Mouse (Mus musculus): Measurements from ENCODE around the gene Anxa8. TPM values are rescaled to one million over a fixed set of nuclear protein-coding genes. Genes with fewer than 3 reads are reported as not detected.

Gene Anxa8
- polyA plus RNA-seq, 1 experiment: 6.2 TPM

- WGBS: 92% methylated on average over 4 of the region's 4 CpGs
- no peak for DNase-seq
- Histone ChIP-seq H3K36me3 (ENCODE audit: control insufficient read depth, insufficient read depth, low read length) (no peaks in the 10 kb centered on the region), H3K27ac (ENCODE audit: control insufficient read depth, insufficient read depth, low read length) (no peak overlapping the region), H3K4me1 (replicated peaks; ENCODE audit: control insufficient read depth, insufficient read depth, low read length) (no peaks in the 10 kb centered on the region), H3K27me3 (ENCODE audit: control insufficient read depth, insufficient read depth, low read length) (no peaks in the 10 kb centered on the region), H3K4me3 (ENCODE audit: control insufficient read depth, insufficient read depth, low read length) (no peak overlapping the region)
- TF ChIP-seq CTCF (IDR thresholded peaks at IDR 0.05; ENCODE audit: borderline replicate concordance, control insufficient read depth, extremely low read depth, insufficient read depth, low read length, poor library complexity): no peak
- TF ChIP-seq POLR2A (IDR thresholded peaks at IDR 0.05; ENCODE audit: control insufficient read depth, extremely low read depth, insufficient read depth, low read length, poor library complexity): no peak
Measured at GRCm38 (mm10) chr14:34121691-34122090, 35.9 kb downstream of the Anxa8 start.

- DNase-seq: no peak
- Histone ChIP-seq H3K4me3 (ENCODE audit: control insufficient read depth, insufficient read depth, low read length) (no peak overlapping the region), H3K27ac (ENCODE audit: control insufficient read depth, insufficient read depth, low read length) (no peak overlapping the region), H3K4me1 (replicated peaks; ENCODE audit: control insufficient read depth, insufficient read depth, low read length) (no peaks in the 10 kb centered on the region), H3K36me3 (ENCODE audit: control insufficient read depth, insufficient read depth, low read length) (no peaks in the 10 kb centered on the region), H3K27me3 (ENCODE audit: control insufficient read depth, insufficient read depth, low read length) (no peaks in the 10 kb centered on the region)
- no peak for TF ChIP-seq CTCF (IDR thresholded peaks at IDR 0.05; ENCODE audit: borderline replicate concordance, control insufficient read depth, extremely low read depth, insufficient read depth, low read length, poor library complexity)
- no peak for TF ChIP-seq POLR2A (IDR thresholded peaks at IDR 0.05; ENCODE audit: control insufficient read depth, extremely low read depth, insufficient read depth, low read length, poor library complexity)
- 76% methylated on average over 6 of the region's 6 CpGs for WGBS
Measured at GRCm38 (mm10) chr14:34131216-34131615, 45.4 kb downstream of the Anxa8 start.

GRCm38 (mm10) chr14:34135391-34135790 lies 49.6 kb downstream of the Anxa8 start:
- no peaks in the 10 kb centered on the region for H3K4me1 ChIP-seq (replicated peaks; ENCODE audit: control insufficient read depth, insufficient read depth, low read length)
- no peak overlapping the region for H3K4me3 ChIP-seq (ENCODE audit: control insufficient read depth, insufficient read depth, low read length)
- TF ChIP-seq POLR2A (IDR thresholded peaks at IDR 0.05; ENCODE audit: control insufficient read depth, extremely low read depth, insufficient read depth, low read length, poor library complexity): no peak
- TF ChIP-seq CTCF (IDR thresholded peaks at IDR 0.05; ENCODE audit: borderline replicate concordance, control insufficient read depth, extremely low read depth, insufficient read depth, low read length, poor library complexity): no peak
- DNase-seq: no peak
- H3K27me3 ChIP-seq (ENCODE audit: control insufficient read depth, insufficient read depth, low read length): no peaks in the 10 kb centered on the region
- H3K27ac ChIP-seq (ENCODE audit: control insufficient read depth, insufficient read depth, low read length): no peak overlapping the region
- no peaks in the 10 kb centered on the region for H3K36me3 ChIP-seq (ENCODE audit: control insufficient read depth, insufficient read depth, low read length)

GRCm38 (mm10) chr14:34139671-34140664 lies 54.2 kb downstream of the Anxa8 start:
- no peak for DNase-seq
- Histone ChIP-seq H3K4me1 (replicated peaks; ENCODE audit: control insufficient read depth, insufficient read depth, low read length) (no peaks in the 10 kb centered on the region), H3K4me3 (ENCODE audit: control insufficient read depth, insufficient read depth, low read length) (no peak overlapping the region), H3K27ac (ENCODE audit: control insufficient read depth, insufficient read depth, low read length) (no peak overlapping the region), H3K36me3 (ENCODE audit: control insufficient read depth, insufficient read depth, low read length) (no peaks in the 10 kb centered on the region), H3K27me3 (ENCODE audit: control insufficient read depth, insufficient read depth, low read length) (no peaks in the 10 kb centered on the region)
- 93% methylated on average over 15 of the region's 15 CpGs for WGBS
- TF ChIP-seq CTCF (IDR thresholded peaks at IDR 0.05; ENCODE audit: borderline replicate concordance, control insufficient read depth, extremely low read depth, insufficient read depth, low read length, poor library complexity) (no peak), POLR2A (IDR thresholded peaks at IDR 0.05; ENCODE audit: control insufficient read depth, extremely low read depth, insufficient read depth, low read length, poor library complexity) (no peak)

- TF ChIP-seq POLR2A (IDR thresholded peaks at IDR 0.05; ENCODE audit: control insufficient read depth, extremely low read depth, insufficient read depth, low read length, poor library complexity) (no peak), CTCF (IDR thresholded peaks at IDR 0.05; ENCODE audit: borderline replicate concordance, control insufficient read depth, extremely low read depth, insufficient read depth, low read length, poor library complexity) (no peak)
- WGBS: 78% methylated on average over 1 of the region's 1 CpGs
Measured at GRCm38 (mm10) chr14:34142316-34142715, 56.5 kb downstream of the Anxa8 start.

GRCm38 (mm10) chr14:34142915-34143314 lies 57.1 kb downstream of the Anxa8 start:
- no peak overlapping the region for H3K4me3 ChIP-seq (ENCODE audit: control insufficient read depth, insufficient read depth, low read length)
- no peaks in the 10 kb centered on the region for H3K27me3 ChIP-seq (ENCODE audit: control insufficient read depth, insufficient read depth, low read length)
- no peaks in the 10 kb centered on the region for H3K36me3 ChIP-seq (ENCODE audit: control insufficient read depth, insufficient read depth, low read length)
- TF ChIP-seq CTCF (IDR thresholded peaks at IDR 0.05; ENCODE audit: borderline replicate concordance, control insufficient read depth, extremely low read depth, insufficient read depth, low read length, poor library complexity) (no peak), POLR2A (IDR thresholded peaks at IDR 0.05; ENCODE audit: control insufficient read depth, extremely low read depth, insufficient read depth, low read length, poor library complexity) (no peak)
- H3K4me1 ChIP-seq (replicated peaks; ENCODE audit: control insufficient read depth, insufficient read depth, low read length): no peaks in the 10 kb centered on the region
- DNase-seq: no peak
- 98% methylated on average over 10 of the region's 10 CpGs for WGBS
- H3K27ac ChIP-seq (ENCODE audit: control insufficient read depth, insufficient read depth, low read length): no peak overlapping the region

More at GRCm38 (mm10) chr14:34142316-34142715, 56.5 kb downstream of the Anxa8 start:
- no peak for DNase-seq
- Histone ChIP-seq H3K4me1 (replicated peaks; ENCODE audit: control insufficient read depth, insufficient read depth, low read length) (no peaks in the 10 kb centered on the region), H3K4me3 (ENCODE audit: control insufficient read depth, insufficient read depth, low read length) (no peak overlapping the region), H3K27me3 (ENCODE audit: control insufficient read depth, insufficient read depth, low read length) (no peaks in the 10 kb centered on the region), H3K36me3 (ENCODE audit: control insufficient read depth, insufficient read depth, low read length) (no peaks in the 10 kb centered on the region), H3K27ac (ENCODE audit: control insufficient read depth, insufficient read depth, low read length) (no peak overlapping the region)

Other genes starting within 250 kb of the Anxa8 start
- gene Gdf10, start 162.4 kb upstream of the Anxa8 start, polyA plus RNA-seq (2012; rRNA removed): 2.3 and 2.4 TPM in 2 replicates
- not detected in 2 replicates for gene Gdf2, start 144.9 kb upstream of the Anxa8 start, polyA plus RNA-seq (2012; rRNA removed)
- not detected in 2 replicates for gene Rbp3, start 132.0 kb upstream of the Anxa8 start, polyA plus RNA-seq (2012; rRNA removed)
- gene Zfp488, start 107.2 kb upstream of the Anxa8 start, polyA plus RNA-seq (2012; rRNA removed): not detected in 2 replicates
- not detected in 2 replicates for gene Gm30083, start 70.8 kb upstream of the Anxa8 start, polyA plus RNA-seq (2012; rRNA removed)
- 0.07 TPM in 1 of 2 replicates, not detected in the other for gene Gm5460, start 69.2 kb upstream of the Anxa8 start, polyA plus RNA-seq (2012; rRNA removed)
- 0.13 TPM in 1 of 2 replicates, not detected in the other for gene Antxrl, start 33.3 kb upstream of the Anxa8 start, polyA plus RNA-seq (2012; rRNA removed)
- not detected in 2 replicates for gene A630023A22Rik, start 16.8 kb downstream of the Anxa8 start, polyA plus RNA-seq (2012; rRNA removed)
- gene Npy4r, start 66.5 kb downstream of the Anxa8 start, polyA plus RNA-seq (2012; rRNA removed): 0.06 and 0.11 TPM in 2 replicates
- 0.05 and 0.08 TPM in 2 replicates for gene Gprin2, start 115.7 kb downstream of the Anxa8 start, polyA plus RNA-seq (2012; rRNA removed)
- gene Syt15, start 133.6 kb downstream of the Anxa8 start, polyA plus RNA-seq (2012; rRNA removed): 1.3 and 1.5 TPM in 2 replicates
- gene Shld2, start 224.5 kb downstream of the Anxa8 start, polyA plus RNA-seq (2012; rRNA removed): 2.8 and 4.2 TPM in 2 replicates
- 51.8 and 66.1 TPM in 2 replicates for gene Glud1, start 224.7 kb downstream of the Anxa8 start, polyA plus RNA-seq (2012; rRNA removed)